Mouse (Mus musculus) myocyte (in vitro differentiated cells): ENCODE measurements around the gene Prokr1. TPM values are rescaled to one million over a fixed set of nuclear protein-coding genes. Genes with fewer than 3 reads are reported as not detected.
A peak's percentile ranks its signal among the peaks of the same experiment; 100 is the strongest.

Experiments
- H3K27me3 ChIP-seq: one replicate; pipeline ENCODE4 v1.6.1; 2011; ENCODE audit not compliant: control insufficient read depth, insufficient read depth, insufficient read length
- H3K36me3 ChIP-seq: one replicate; pipeline ENCODE4 v1.6.1; 2011; ENCODE audit not compliant: control insufficient read depth, insufficient read depth
- H3K4me2 ChIP-seq: one replicate; pipeline ENCODE4 v1.6.1; 2011; ENCODE audit warnings: low read depth, control low read depth
- H3K4me3 ChIP-seq: one replicate; pipeline ENCODE4 v1.5.1; 2011; ENCODE audit warnings: mild to moderate bottlenecking, control low read depth, moderate library complexity
- H3K79me2 ChIP-seq: one replicate; pipeline ENCODE4 v1.6.1; 2011; ENCODE audit not compliant: control insufficient read depth, insufficient read depth
- H3ac ChIP-seq: one replicate; pipeline ENCODE4 v1.6.1; 2011; ENCODE audit not compliant: control insufficient read depth, insufficient read length
- CEBPB ChIP-seq: IDR thresholded peaks from 2 replicates; pipeline ENCODE4 v1.6.1; 2011; ENCODE audit warnings: mild to moderate bottlenecking, moderate library complexity; ENCODE audit not compliant: poor library complexity, insufficient read depth, severe bottlenecking
- E2F4 ChIP-seq: IDR thresholded peaks from one replicate; pipeline ENCODE4 v1.6.1; 2011; ENCODE audit warnings: mild to moderate bottlenecking, control low read depth, moderate library complexity; ENCODE audit not compliant: insufficient read depth
- MAX ChIP-seq: IDR thresholded peaks from one replicate; pipeline ENCODE4 v1.6.1; 2011; ENCODE audit warnings: low read depth, mild to moderate bottlenecking, control low read depth
- MYOD1 ChIP-seq, 3 experiments: IDR thresholded peaks; one replicate each; pipeline ENCODE4 v1.6.1; 2011; ENCODE audit warnings: control low read depth in 2 of 3, low read depth in 2 of 3, mild to moderate bottlenecking in 2 of 3, moderate library complexity in 1 of 3; ENCODE audit not compliant: insufficient read length in 2 of 3, control insufficient read depth in 1 of 3
- MYOG ChIP-seq, 3 experiments: IDR thresholded peaks; one replicate each; pipeline ENCODE4 v1.6.1; 2011; ENCODE audit warnings: control low read depth in 2 of 3, low read depth in 2 of 3, mild to moderate bottlenecking in 2 of 3; ENCODE audit not compliant: insufficient read length in 2 of 3, control insufficient read depth in 1 of 3, insufficient read depth in 1 of 3
- POLR2A ChIP-seq: IDR thresholded peaks from one replicate; pipeline ENCODE4 v1.6.1; 2011; ENCODE audit warnings: low read depth, mild to moderate bottlenecking, control low read depth, moderate library complexity; ENCODE audit not compliant: insufficient read length
- POLR2AphosphoS2 ChIP-seq: IDR thresholded peaks from one replicate; pipeline ENCODE4 v1.6.1; 2011; ENCODE audit warnings: low read depth, control low read depth; ENCODE audit not compliant: insufficient read length
- REST ChIP-seq: IDR thresholded peaks from one replicate; pipeline ENCODE4 v1.6.1; 2011; ENCODE audit warnings: mild to moderate bottlenecking, control low read depth, moderate library complexity; ENCODE audit not compliant: insufficient read depth, insufficient read length
- SRF ChIP-seq: IDR thresholded peaks from one replicate; pipeline ENCODE4 v1.6.1; 2011; ENCODE audit warnings: low read depth; ENCODE audit not compliant: control insufficient read depth, insufficient read length
- TCF12 ChIP-seq: IDR thresholded peaks from one replicate; pipeline ENCODE4 v1.6.1; 2011; ENCODE audit warnings: mild to moderate bottlenecking, control low read depth; ENCODE audit not compliant: poor library complexity, insufficient read depth, severe bottlenecking
- TCF3 ChIP-seq: IDR thresholded peaks from one replicate; pipeline ENCODE4 v1.6.1; 2011; ENCODE audit warnings: low read depth, control low read depth; ENCODE audit not compliant: insufficient read length
- USF1 ChIP-seq: IDR thresholded peaks from one replicate; pipeline ENCODE4 v1.6.1; 2011; ENCODE audit warnings: low read depth, mild to moderate bottlenecking, control low read depth, moderate library complexity
- polyA plus RNA-seq: library from polyadenylated mRNA; unstranded; fragments of >200 nt; fragmentation: generic; extraction: Trizol; gene quantifications from one replicate; pipeline ENCODE4 v1.2.1, GENCODE M21; 2012; ENCODE audit warnings: missing spikeins

The Prokr1 gene
- polyA plus RNA-seq, 1 experiment: 0.25 TPM

DNA sequence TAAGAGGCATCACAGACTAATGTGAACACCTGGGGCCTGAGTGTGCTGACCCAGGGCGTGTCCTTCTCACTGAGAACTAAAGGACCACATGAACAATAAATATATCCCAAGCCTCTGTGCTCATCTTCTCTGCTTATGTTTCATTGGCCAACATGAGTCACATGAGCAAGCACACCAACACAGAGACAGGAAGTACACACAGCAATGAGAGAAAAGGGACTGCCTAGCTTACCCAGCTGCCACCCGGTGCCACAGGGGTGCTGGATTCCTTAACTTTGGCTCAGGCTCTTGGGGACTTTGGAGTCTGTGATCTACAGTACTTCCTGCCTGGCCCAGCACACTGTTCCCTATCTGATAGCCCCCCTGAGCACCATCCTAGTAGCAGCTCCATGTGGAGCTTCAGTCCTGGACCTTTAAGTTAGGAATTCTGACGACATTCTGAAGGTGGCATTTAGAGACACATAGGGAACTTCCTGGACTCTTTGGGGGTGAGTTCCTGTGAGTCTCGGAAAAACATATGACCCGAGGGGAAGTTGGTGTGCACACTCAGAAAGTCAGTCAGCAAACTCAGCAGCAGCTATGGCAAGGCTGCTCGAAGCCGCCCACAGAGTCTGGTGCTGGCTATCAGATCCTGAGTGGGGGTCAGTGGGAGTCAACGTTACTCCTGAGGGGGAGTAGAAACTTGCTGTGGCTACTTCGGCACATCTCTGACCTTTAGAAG is 55.5 kb downstream of the Prokr1 start:
- H3ac ChIP-seq: no peak overlapping the region
- no peak for TF ChIP-seq CEBPB
- no peak for TF ChIP-seq E2F4
- TF ChIP-seq SRF: no peak
- TF ChIP-seq MAX: no peak
- no peak for TF ChIP-seq TCF3
- TF ChIP-seq USF1: peak; percentile 88
- no peaks in the 10 kb centered on the region for H3K36me3 ChIP-seq
- H3K4me3 ChIP-seq: no peak overlapping the region
- H3K4me2 ChIP-seq: no peak overlapping the region
- H3K79me2 ChIP-seq: no peaks in the 10 kb centered on the region
- H3K27me3 ChIP-seq: peaks cover 12% of the 10 kb centered on the region

DNA sequence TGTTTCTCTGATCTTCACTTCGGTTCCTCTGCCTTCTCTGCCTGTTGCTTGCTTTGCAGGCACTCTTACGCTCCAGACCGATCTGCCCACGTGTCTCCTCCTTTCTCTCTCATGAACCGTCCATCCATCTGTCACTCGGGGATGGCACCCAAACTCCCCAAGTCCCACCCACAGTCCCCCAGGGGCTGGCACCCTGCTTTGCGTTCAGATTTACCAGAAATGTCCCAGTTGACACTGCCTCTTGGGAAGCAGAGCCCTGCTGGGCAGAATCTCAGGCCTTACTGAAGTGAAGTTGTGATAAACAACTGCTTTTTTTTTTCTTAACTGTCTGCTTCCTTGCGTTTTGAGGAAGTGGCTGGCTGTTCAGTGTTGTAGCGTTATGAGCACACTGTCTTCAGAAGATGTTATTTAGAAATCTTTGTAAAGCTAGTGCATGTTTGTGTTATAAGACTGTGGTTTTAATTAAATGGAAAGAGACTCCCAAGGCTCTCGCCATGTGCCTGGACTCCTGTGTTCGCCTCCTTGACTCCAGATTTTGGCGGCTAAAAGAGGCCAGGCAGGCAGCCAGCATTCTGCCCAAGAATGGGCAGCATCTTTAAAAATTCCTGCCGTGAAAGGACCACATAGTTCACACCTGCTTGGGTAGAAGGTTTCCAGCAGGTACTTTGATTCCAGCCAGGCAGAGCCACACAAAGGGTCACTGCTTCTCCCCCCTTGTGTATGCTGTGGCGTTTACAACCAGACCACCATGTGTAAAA is 57.4 kb downstream of the Prokr1 start, which contains the start of gene Arhgap25:
Arhgap25 (minus strand) TSS at position 307 of the 758 bp plus-strand sequence.
- TF ChIP-seq MYOG (IDR thresholded peaks at IDR 0.05; ENCODE audit: control insufficient read depth in 1 of 3, insufficient read depth in 1 of 3, insufficient read length in 2 of 3, low read depth in 2 of 3): no peak
- Histone ChIP-seq H3ac (no peak within 1 kb of the TSS), H3K4me3 (no peak within 1 kb of the TSS), H3K79me2 (no peaks in the 10 kb centered on the region), H3K27me3 (peaks cover 19% of the 10 kb centered on the region), H3K36me3 (no peaks in the 10 kb centered on the region), H3K4me2 (no peak within 1 kb of the TSS)

GRCm38 (mm10) chr6:87531456-87532015 is 59.0 kb downstream of the Prokr1 start:
- no peak overlapping the region for H3ac ChIP-seq
- no peaks in the 10 kb centered on the region for H3K79me2 ChIP-seq
- no peaks in the 10 kb centered on the region for H3K36me3 ChIP-seq
- H3K27me3 ChIP-seq: peaks cover 8% of the 10 kb centered on the region
- no peak overlapping the region for H3K4me3 ChIP-seq
- TF ChIP-seq USF1 (no peak), REST (no peak), TCF12 (no peak), POLR2AphosphoS2 (no peak), E2F4 (no peak), MYOG (IDR thresholded peaks at IDR 0.05; ENCODE audit: control insufficient read depth in 1 of 3, insufficient read depth in 1 of 3, insufficient read length in 2 of 3, low read depth in 2 of 3) (no peak), TCF3 (no peak), SRF (no peak), MYOD1 (IDR thresholded peaks at IDR 0.05; ENCODE audit: control insufficient read depth in 1 of 3, insufficient read length in 2 of 3, low read depth in 2 of 3) (no peak), CEBPB (no peak), POLR2A (no peak)
- peak overlapping the region; percentile 57 for H3K4me2 ChIP-seq

DNA sequence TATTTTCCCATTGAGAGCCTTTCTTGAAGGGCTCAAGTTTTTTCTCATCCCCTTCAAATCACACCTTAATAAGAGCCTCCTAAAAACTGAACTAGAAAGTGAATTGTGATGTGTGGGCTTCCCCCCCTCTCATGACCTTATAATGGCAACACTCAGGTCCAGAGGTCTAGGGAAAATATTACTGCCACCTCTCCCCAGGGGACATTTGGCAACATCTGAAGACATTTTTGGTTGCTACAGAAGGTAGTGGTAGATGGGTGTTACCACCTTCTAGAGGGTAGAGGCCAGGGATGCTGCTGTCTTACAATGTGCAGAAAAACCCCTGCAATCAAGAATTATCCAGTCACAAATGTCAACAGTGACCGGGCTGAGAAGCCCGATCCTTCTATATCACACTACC is 60.2 kb downstream of the Prokr1 start:
- H3K36me3 ChIP-seq: no peaks in the 10 kb centered on the region
- H3K4me3 ChIP-seq: no peak overlapping the region
- H3K4me2 ChIP-seq: no peak overlapping the region
- peaks cover 8% of the 10 kb centered on the region for H3K27me3 ChIP-seq
- TF ChIP-seq MYOG (IDR thresholded peaks at IDR 0.05; ENCODE audit: control insufficient read depth in 1 of 3, insufficient read depth in 1 of 3, insufficient read length in 2 of 3, low read depth in 2 of 3): no peak
- no peak for TF ChIP-seq SRF
- TF ChIP-seq E2F4: no peak
- TF ChIP-seq MYOD1 (IDR thresholded peaks at IDR 0.05; ENCODE audit: control insufficient read depth in 1 of 3, insufficient read length in 2 of 3, low read depth in 2 of 3): no peak
- H3K79me2 ChIP-seq: no peaks in the 10 kb centered on the region
- H3ac ChIP-seq: no peak overlapping the region

Other genes with a start within 250 kb of the Prokr1 start
- gene Gkn1, start 239.8 kb downstream of the Prokr1 start, polyA plus RNA-seq: not detected
- not detected for gene Gkn2, start 217.4 kb downstream of the Prokr1 start, polyA plus RNA-seq
- gene Gkn3, start 201.8 kb downstream of the Prokr1 start, polyA plus RNA-seq: not detected
- not detected for gene Bmp10, start 161.7 kb downstream of the Prokr1 start, polyA plus RNA-seq
- 0.34 TPM for gene Arhgap25, start 57.5 kb downstream of the Prokr1 start, polyA plus RNA-seq
- gene Aplf, start 81.5 kb upstream of the Prokr1 start, polyA plus RNA-seq: 4.1 TPM
- 0.04 TPM for gene Efcc1, start 140.1 kb upstream of the Prokr1 start, polyA plus RNA-seq
- not detected for gene Gp9, start 187.3 kb upstream of the Prokr1 start, polyA plus RNA-seq
- gene Rab43, start 221.4 kb upstream of the Prokr1 start, polyA plus RNA-seq: 14.8 TPM
- 2.6 TPM for gene Gm45140, start 245.1 kb upstream of the Prokr1 start, polyA plus RNA-seq
- 21.1 TPM for gene Isy1, start 248.1 kb upstream of the Prokr1 start, polyA plus RNA-seq